Mouse (Mus musculus) NIH3T3 (cell line): ENCODE results near the gene Tsn.

Experiments
- DNase-seq: peaks from one replicate; pipeline ENCODE4 v3.0.0-alpha.2; 2012; ENCODE audit warnings: low read depth

The Tsn gene

DNA sequence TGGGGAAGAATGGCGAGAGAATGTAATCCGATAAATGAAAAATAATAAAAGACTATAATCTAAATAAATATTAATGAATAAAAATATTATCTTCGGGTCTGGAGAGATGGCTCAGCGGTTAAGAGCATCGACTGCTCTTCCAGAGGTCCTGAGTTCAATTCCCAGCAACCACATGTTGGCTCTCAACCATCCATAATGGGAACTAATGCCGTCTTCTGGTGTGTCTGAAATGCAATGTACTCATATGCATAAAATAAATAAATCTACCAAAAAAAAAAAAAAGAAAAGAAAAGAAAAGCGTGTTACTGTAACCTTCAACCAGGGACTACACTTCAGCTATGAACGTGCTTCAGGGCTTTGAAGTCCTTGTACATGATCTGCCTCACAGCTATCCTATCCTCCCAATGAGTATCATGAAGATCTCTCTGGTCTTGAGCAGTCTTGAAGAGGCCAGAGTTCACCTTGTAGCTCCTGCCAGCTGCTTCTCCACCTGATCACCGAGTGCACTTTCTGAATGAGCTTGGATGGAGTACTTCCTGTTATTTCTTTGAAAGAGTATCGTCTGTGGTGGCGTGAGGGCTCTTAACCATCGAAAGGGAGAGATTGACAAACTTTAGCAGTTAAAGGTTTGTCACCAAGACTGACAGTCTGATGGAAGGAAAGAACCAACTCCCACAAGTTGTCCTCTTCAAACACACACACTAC is at the start of gene Tsn:
Gene Tsn, minus strand, starts transcription at position 118 of the 705 bp plus-strand sequence.
- no peak for DNase-seq

GRCm38 (mm10) chr1:118359071-118359761 is 47.7 kb upstream of the Tsn start:
- DNase-seq, result peak; percentile 76

DNA sequence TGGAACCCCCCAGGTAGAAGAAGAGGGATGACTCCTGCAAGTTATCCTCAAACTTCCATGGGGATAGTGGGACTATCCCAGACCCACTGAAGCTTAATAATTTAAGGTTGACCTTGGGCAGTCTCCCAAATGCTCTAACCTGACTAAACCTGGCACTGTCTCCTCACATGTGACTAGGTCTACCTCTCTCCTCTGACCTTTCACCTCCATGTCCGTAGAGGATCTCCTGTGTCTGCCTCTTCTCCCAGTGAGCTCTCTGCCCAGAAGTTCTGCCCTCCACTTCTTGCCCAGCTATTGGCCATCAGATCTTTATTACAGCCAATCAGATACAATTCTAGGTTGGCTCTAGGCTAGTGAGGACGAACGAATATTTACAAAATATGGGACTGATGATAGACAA is 38.4 kb upstream of the Tsn start:
- DNase-seq, result no peak

DNA sequence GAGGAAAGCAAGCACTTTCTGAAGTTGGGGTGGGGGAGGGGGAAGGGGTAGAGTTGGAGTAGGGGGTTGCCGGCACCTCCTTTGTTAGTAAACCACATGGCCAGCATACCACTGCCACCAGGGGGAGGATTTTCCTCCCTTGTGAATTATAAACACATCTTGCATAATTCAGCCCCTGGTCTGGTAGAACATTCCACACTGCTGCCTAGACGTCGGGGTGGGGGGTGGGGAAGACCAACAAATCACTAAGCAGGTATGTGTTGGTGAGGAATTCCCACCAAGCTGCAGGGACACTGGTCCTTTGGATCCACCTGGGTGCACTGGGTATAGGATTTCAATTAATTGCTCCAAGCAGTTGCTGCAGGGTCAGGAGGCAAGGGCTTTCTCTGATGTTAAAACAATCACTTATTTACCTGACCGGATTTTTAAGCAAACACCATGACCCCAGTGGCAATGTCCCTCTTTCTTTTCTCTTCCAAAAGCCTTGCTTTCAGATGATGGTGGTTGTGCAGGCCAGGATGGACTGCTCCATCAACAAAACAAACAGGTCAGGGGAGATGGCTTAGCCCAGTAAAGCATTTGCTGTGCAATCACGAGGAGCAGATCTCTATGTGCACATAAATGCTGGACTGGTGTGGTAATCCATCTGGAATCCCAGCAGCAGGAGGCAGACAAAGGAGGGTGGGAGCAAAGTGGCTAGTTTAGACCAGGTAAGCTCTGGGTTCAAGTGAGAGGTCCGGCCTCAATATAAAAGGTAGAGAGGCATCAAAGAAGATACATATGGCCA is 32.3 kb upstream of the Tsn start:
- DNase-seq, result peak; percentile 33

- DNase-seq, result no peak
These were observed 26.4 kb upstream of the Tsn start for GRCm38 (mm10) chr1:118337921-118338320.

DNA sequence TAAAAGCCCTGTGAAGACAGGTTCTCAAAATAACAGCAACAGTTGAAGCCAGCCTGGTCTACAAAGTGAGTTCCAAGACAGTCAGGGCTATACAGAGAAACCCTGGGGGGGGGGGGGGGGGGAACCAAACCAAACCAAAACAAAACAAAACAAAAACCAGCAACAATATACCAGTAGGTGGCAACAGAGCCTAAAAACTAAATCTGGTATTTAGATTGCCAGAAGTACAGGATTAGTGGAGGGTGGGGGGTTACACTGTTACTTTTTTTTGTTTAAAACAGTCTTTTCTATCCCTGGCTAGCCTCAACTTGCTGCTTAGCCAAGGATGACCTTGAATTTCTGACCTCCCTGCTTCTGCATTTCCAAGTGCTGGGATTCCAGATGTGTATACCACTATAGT is 24.3 kb upstream of the Tsn start:
- DNase-seq, result peak; percentile 65

GRCm38 (mm10) chr1:118334749-118335713 is 23.5 kb upstream of the Tsn start:
- DNase-seq, result no peak

DNA sequence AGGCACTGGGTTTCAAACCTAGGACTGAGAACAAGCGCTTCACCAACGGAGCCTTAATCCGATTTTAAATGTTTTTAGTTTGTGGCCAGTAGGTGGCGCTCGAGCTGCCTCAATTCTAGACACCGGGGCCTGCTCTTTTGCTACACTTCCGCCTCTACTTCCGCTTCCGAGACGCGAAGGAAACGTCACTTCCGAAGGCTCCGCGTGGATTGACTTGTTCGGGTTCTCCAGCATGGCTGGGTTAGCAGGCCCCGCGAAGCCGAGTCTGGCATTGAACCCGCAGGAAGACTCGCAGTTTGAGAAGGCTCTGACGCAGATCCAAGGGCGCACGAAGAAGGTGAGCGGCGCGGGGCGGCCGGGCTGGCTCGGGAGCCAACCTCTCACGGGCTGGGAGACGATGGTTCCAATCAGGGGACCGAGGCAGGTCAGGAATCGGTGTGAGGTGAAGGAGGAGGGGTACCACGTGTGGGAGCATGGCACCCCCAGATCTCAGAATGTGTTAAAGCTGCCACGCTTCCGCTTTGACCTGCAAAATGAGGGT is 10.2 kb upstream of the Tsn start, which contains the start of gene Nifk:
Gene Nifk, plus strand, starts transcription at position 179 of the 541 bp plus-strand sequence.
- DNase-seq, result peak; percentile 97

DNA sequence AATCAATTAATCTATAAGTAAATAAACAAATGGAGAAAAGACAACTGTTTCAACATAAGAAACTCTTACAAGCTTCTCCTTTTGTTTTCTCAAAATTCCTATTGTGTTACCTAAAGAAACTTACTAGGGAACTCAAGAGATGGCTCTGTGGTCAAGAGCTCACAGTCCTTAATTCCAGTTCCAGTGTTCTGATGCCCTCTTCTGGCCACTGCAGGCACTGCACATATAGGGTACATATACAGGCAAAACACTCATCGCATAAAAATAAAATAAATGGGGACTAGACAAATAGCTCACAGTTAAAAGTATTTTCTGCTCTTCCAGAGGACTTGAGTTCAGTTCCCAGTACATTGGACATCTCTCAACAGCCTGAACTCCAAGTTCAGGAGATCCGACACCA is 9.2 kb upstream of the Tsn start:
- peak; percentile 72 for DNase-seq

GRCm38 (mm10) chr1:118310780-118311621 is 538 bp downstream of the Tsn start:
- DNase-seq, result peak; percentile 96

DNA sequence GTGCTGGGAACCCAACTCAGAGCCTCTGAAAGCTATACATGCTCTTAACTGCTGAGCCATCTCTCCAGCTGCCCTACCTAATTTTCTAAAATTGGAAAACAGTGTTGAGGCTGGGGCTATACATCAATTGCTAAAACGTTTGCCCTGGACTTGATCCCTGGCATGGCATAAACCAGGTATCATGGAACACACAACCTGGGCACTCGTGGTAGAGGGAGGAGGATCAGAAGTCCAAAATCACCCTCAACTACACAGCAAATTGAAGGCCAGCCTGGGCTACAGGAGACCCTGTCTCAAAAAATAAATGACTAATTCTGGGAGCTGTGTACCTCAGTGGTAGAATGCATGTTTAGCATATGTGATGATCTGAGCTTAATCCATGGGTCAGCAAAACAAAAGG is 13.8 kb downstream of the Tsn start:
- DNase-seq, result no peak

- peak; percentile 38 for DNase-seq
These were observed 14.9 kb downstream of the Tsn start for GRCm38 (mm10) chr1:118296673-118297072.

DNA sequence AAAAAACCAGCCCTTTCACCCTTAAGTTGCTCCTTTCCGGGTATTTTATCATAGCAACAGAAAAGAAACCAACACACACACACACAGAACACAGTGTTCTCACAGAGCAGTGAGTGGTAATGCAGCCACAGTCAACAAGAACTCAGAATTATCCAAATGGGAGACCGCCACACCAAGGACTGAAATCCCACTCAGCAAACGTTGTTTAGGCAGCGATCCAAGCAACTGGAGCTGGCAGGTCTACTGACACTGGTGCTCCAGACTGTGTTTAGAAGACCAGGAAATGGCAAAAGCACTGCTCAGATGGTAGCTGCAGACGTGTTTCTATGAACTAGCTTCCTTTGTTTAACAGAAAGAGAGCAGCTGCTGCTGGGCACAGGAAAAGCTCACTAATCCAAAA is 16.7 kb downstream of the Tsn start:
- no peak for DNase-seq

DNA sequence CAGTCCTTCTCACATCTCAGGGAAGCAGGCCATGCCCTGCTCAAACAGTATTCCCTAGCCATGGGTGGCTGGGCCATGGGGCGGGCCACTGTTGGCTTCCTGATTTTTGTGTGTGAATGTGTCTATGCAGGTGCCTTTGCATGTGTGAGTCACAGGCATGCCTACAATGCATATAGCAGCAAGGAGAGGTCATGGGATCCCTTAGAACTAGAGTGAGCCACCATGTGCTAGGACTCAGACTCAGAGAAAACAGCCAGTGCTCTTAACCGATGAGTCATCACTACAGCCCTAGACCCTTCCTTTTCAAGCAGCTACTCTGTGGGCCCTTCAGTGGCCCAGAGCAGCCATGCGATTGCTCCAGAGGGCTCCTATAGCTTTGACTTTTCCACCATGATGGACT is 17.3 kb downstream of the Tsn start:
- DNase-seq, result no peak

- DNase-seq, result no peak
These were observed 19.2 kb downstream of the Tsn start for GRCm38 (mm10) chr1:118292291-118292690.

DNA sequence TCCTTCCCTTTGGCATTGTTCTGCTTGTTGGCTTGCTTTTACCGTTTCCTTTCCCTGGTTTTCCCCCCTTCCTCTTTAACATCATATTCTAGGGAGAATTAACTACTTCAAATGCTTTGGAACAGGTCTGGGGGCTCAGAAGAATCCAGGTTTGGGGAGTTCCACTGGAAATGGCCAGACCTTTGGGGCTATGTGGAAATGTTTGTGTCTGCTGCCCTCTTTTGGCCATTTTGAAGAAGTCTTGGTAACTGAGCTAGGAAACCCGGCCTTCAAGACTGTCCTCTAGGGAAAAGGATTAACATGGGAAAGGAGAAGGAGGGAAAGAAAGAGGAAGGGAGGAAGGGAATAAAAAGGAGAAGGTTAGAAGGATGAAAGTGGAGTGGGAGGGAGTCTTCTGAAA is 36.4 kb downstream of the Tsn start:
- DNase-seq, result peak; percentile 68

- no peak for DNase-seq
These were observed 59.6 kb downstream of the Tsn start for GRCm38 (mm10) chr1:118251931-118252330.
